In genomic region chr6:91547313-91547712, GRCm38 (mm10) we compare ENCODE assay signal across 23 mouse cellular contexts. TPM values are rescaled to one million over a fixed set of nuclear protein-coding genes. Genes with fewer than 3 reads are reported as not detected.
DNase-seq lines count a peak whose midpoint lies in the region; ATAC-seq lines count a peak whose summit lies in the region.
"Had no signal": no experiment of that assay in that cellular context is flagged by ENCODE, and none has a peak within 500 bp of the region (broad histone marks: within the 10 kb centered on the region; RNA-seq: fewer than 3 reads in every experiment).

No protein-coding gene starts in this region.

- H3K4me2 ChIP-seq in heart, embryonic 12.5 days = no peak overlapping the region
- no peak overlapping the region for H3K4me2 ChIP-seq in midbrain, embryonic 11.5 days
- H3K4me2 ChIP-seq in midbrain, embryonic 14.5 days (ENCODE audit: low read length) = no peak overlapping the region
- H3K4me2 ChIP-seq: embryonic facial prominence, embryonic 12.5 days; forebrain, embryonic 13.5 days; forebrain, embryonic 15.5 days had no signal

- no peaks in the 10 kb centered on the region for H3K9me3 ChIP-seq in heart, embryonic 12.5 days (replicated peaks)
- no peaks in the 10 kb centered on the region for H3K9me3 ChIP-seq in midbrain, embryonic 11.5 days (ENCODE audit: control insufficient read depth, low read length)
- H3K9me3 ChIP-seq in midbrain, embryonic 14.5 days (ENCODE audit: control insufficient read depth, low read length) = no peaks in the 10 kb centered on the region
- H3K9me3 ChIP-seq: embryonic facial prominence, embryonic 10.5 days; embryonic facial prominence, embryonic 12.5 days; forebrain, embryonic 13.5 days; forebrain, embryonic 15.5 days; G1E had no signal

- H3K27me3 ChIP-seq in heart, embryonic 12.5 days (replicated peaks) = peaks cover 74% of the 10 kb centered on the region
- H3K27me3 ChIP-seq in midbrain, embryonic 11.5 days (ENCODE audit: control insufficient read depth, insufficient read depth, low read length) = no peaks in the 10 kb centered on the region
- H3K27me3 ChIP-seq in midbrain, embryonic 14.5 days (ENCODE audit: control insufficient read depth, insufficient read depth, low read length) = no peaks in the 10 kb centered on the region
- H3K27me3 ChIP-seq: embryonic facial prominence, embryonic 12.5 days; forebrain, embryonic 13.5 days; forebrain, embryonic 15.5 days; Patski had no signal

- no peak overlapping the region for H3K4me3 ChIP-seq in heart, embryonic 12.5 days
- no peak overlapping the region for H3K4me3 ChIP-seq in midbrain, embryonic 11.5 days (ENCODE audit: low read depth, low read length)
- no peak overlapping the region for H3K4me3 ChIP-seq in midbrain, embryonic 14.5 days (replicated peaks; ENCODE audit: low read depth, low read length)
- H3K4me3 ChIP-seq: embryonic facial prominence, embryonic 10.5 days; embryonic facial prominence, embryonic 12.5 days; forebrain, embryonic 13.5 days; forebrain, embryonic 15.5 days had no signal

- peaks cover 43% of the 10 kb centered on the region for H3K4me1 ChIP-seq in heart, embryonic 12.5 days (replicated peaks)
- no peaks in the 10 kb centered on the region for H3K4me1 ChIP-seq in midbrain, embryonic 11.5 days (ENCODE audit: control insufficient read depth, insufficient read depth, low read length)
- H3K4me1 ChIP-seq in midbrain, embryonic 14.5 days (ENCODE audit: control insufficient read depth, insufficient read depth, low read length) = no peaks in the 10 kb centered on the region
- H3K4me1 ChIP-seq: forebrain, embryonic 13.5 days; forebrain, embryonic 15.5 days had no signal

- no peak overlapping the region for H3K9ac ChIP-seq in heart, embryonic 12.5 days
- no peak overlapping the region for H3K9ac ChIP-seq in midbrain, embryonic 11.5 days (ENCODE audit: low read length)
- H3K9ac ChIP-seq in midbrain, embryonic 14.5 days (replicated peaks; ENCODE audit: low read length) = no peak overlapping the region
- H3K9ac ChIP-seq: embryonic facial prominence, embryonic 12.5 days; forebrain, embryonic 13.5 days; forebrain, embryonic 15.5 days; forebrain, postnatal 0 days had no signal

- WGBS in heart, embryonic 12.5 days = 44% methylated on average over 1 of the region's 1 CpGs
- 58% methylated on average over 1 of the region's 1 CpGs for WGBS in midbrain, embryonic 11.5 days
- 61% methylated on average over 1 of the region's 1 CpGs for WGBS in midbrain, embryonic 14.5 days

- DNase-seq in heart, adult 8-10 months (ENCODE audit: low spot score) = no peak
- peak; percentile 56 for DNase-seq in midbrain, embryonic 11.5 days (ENCODE audit: low spot score, missing footprints)
- no peak for DNase-seq in midbrain, embryonic 14.5 days
- no peak for DNase-seq in spleen, postnatal 14 days (ENCODE audit: low spot score in 2 of 2)
- DNase-seq: adrenal gland, adult 8-10 months; adrenal gland, postnatal 14 days; adrenal gland, postnatal 36 days; B cell, adult 2 months; cerebellum, adult 11-12 months; cerebellum, adult 2 months; cerebellum, adult 9-10 months; cerebellum, postnatal 10 days; cerebellum, postnatal 25 days; forebrain, postnatal 0 days had no signal

- ATAC-seq in heart, embryonic 12.5 days (ENCODE audit: insufficient number of reproducible peaks, low FRiP score) = no peak
- ATAC-seq in midbrain, embryonic 11.5 days (ENCODE audit: low FRiP score) = no peak
- ATAC-seq in midbrain, embryonic 14.5 days (ENCODE audit: low FRiP score, low TSS enrichment) = no peak
- ATAC-seq: activated CD4-positive, CD25-positive, alpha-beta regulatory T cell, adult 4 months; CD4-positive, CD25-positive, alpha-beta regulatory T cell, adult 4 months; forebrain, embryonic 13.5 days; forebrain, embryonic 15.5 days; forebrain, postnatal 0 days; Patski had no signal

- 0 out of 2 replicates have a peak overlapping the region, but pooled peaks have one; percentile 45 for H3K27ac ChIP-seq in heart, embryonic 12.5 days (ENCODE audit: poor library complexity, severe bottlenecking)
- no peak overlapping the region for H3K27ac ChIP-seq in midbrain, embryonic 11.5 days (ENCODE audit: low read depth, low read length)
- no peak overlapping the region for H3K27ac ChIP-seq in midbrain, embryonic 14.5 days (replicated peaks; ENCODE audit: low read depth, low read length)
- H3K27ac ChIP-seq: embryonic facial prominence, embryonic 10.5 days; embryonic facial prominence, embryonic 12.5 days; forebrain, embryonic 13.5 days; forebrain, embryonic 15.5 days had no signal

- no peaks in the 10 kb centered on the region for H3K36me3 ChIP-seq in heart, embryonic 12.5 days
- no peaks in the 10 kb centered on the region for H3K36me3 ChIP-seq in midbrain, embryonic 11.5 days (ENCODE audit: control insufficient read depth, insufficient read depth, low read length)
- no peaks in the 10 kb centered on the region for H3K36me3 ChIP-seq in midbrain, embryonic 14.5 days (ENCODE audit: control insufficient read depth, insufficient read depth, low read length)
- H3K36me3 ChIP-seq: embryonic facial prominence, embryonic 10.5 days; embryonic facial prominence, embryonic 12.5 days; forebrain, embryonic 15.5 days; G1E had no signal

RNA-seq across cellular contexts. Expression of gene Lsm3, which starts 31.6 kb away (rescaled TPM):
- 178 and 181 TPM in 2 replicates for polyA plus RNA-seq in heart, embryonic 12.5 days (2016; fragmentation: Nextera tagmentation; extraction: Ambion mirVana)
- total RNA-seq in heart, adult 8-10 months (2022) = 10 to 100 TPM; 61.4 to 69.1 (median 65.6) TPM
- polyA plus RNA-seq in midbrain, embryonic 11.5 days (2014; fragmentation: Nextera tagmentation; extraction: Ambion mirVana) = 285 and 305 TPM in 2 replicates
- polyA plus RNA-seq in midbrain, embryonic 14.5 days (2014; fragmentation: Nextera tagmentation; extraction: Ambion mirVana) = 174 and 187 TPM in 2 replicates

RNA-seq across cellular contexts. Expression of gene Xpc, which starts 31.6 kb away (rescaled TPM):
- polyA plus RNA-seq in heart, embryonic 12.5 days (2016; fragmentation: Nextera tagmentation; extraction: Ambion mirVana) = 13.4 and 14.4 TPM in 2 replicates
- 10 to 100 TPM in 3 of 4 experiments, 1 to 10 TPM in 1; 9.6 to 11.0 (median 10.7) TPM for total RNA-seq in heart, adult 8-10 months (2022)
- polyA plus RNA-seq in midbrain, embryonic 11.5 days (2014; fragmentation: Nextera tagmentation; extraction: Ambion mirVana) = 21.6 and 23.2 TPM in 2 replicates
- polyA plus RNA-seq in midbrain, embryonic 14.5 days (2014; fragmentation: Nextera tagmentation; extraction: Ambion mirVana) = 16.9 and 18.1 TPM in 2 replicates
